Mouse (Mus musculus) heart, embryonic 12.5 days (tissue): ENCODE results near the gene Slc44a1. TPM values are rescaled to one million over a fixed set of nuclear protein-coding genes. Genes with fewer than 3 reads are reported as not detected.

Experiments
- ATAC-seq: fragments of 200-750 bp; cut with Nextera tagmentation; 2 replicates; pipeline ENCODE4 v1.8.0; 2017; ENCODE audit warnings: moderate TSS enrichment, moderate library complexity; ENCODE audit not compliant: insufficient number of reproducible peaks, low FRiP score
- H3K27ac ChIP-seq: fragments of 300-500 bp; sonication (generic); 2 replicates; pipeline ENCODE4 v1.5.1; 2016; ENCODE audit warnings: mild to moderate bottlenecking, moderate library complexity; ENCODE audit not compliant: poor library complexity, severe bottlenecking
- H3K27me3 ChIP-seq: fragments of 300-500 bp; sonication (generic); replicated peaks from 2 replicates; pipeline ENCODE4 v1.6.1; 2016; ENCODE audit warnings: mild to moderate bottlenecking, moderate library complexity
- H3K36me3 ChIP-seq: fragments of 300-500 bp; sonication (generic); 2 replicates; pipeline ENCODE4 v1.6.1; 2016; ENCODE audit warnings: mild to moderate bottlenecking, moderate library complexity
- H3K4me1 ChIP-seq: fragments of 300-500 bp; sonication (generic); replicated peaks from 2 replicates; pipeline ENCODE4 v1.6.1; 2016; ENCODE audit warnings: mild to moderate bottlenecking
- H3K4me2 ChIP-seq: fragments of 300-500 bp; sonication (generic); 2 replicates; pipeline ENCODE4 v1.6.1; 2016; ENCODE audit warnings: mild to moderate bottlenecking, moderate library complexity
- H3K4me3 ChIP-seq: fragments of 300-500 bp; sonication (generic); 2 replicates; pipeline ENCODE4 v1.5.1; 2016; ENCODE audit warnings: mild to moderate bottlenecking
- H3K9ac ChIP-seq: fragments of 300-500 bp; sonication (generic); 2 replicates; pipeline ENCODE4 v1.6.1; 2016; ENCODE audit warnings: mild to moderate bottlenecking, moderate library complexity
- H3K9me3 ChIP-seq: fragments of 300-500 bp; sonication (generic); replicated peaks from 2 replicates; pipeline ENCODE4 v1.6.1; 2016; ENCODE audit warnings: mild to moderate bottlenecking, moderate library complexity
- WGBS: fragments of 180-500 bp; shearing (Covaris S2); methylation state at CpG from one replicate; pipeline ENCODE4 v1.1.7; 2016; 5-methylcytosine and 5-hydroxymethylcytosine counted together
- polyA plus RNA-seq: library from polyadenylated mRNA; unstranded; fragments of >200 nt; fragmentation: Nextera tagmentation; extraction: Ambion mirVana; gene quantifications from 2 replicates; pipeline ENCODE4 v1.2.1, GENCODE M21; 2016

The Slc44a1 gene
- polyA plus RNA-seq, 1 experiment from 2014 or later, result 28.7 TPM

DNA sequence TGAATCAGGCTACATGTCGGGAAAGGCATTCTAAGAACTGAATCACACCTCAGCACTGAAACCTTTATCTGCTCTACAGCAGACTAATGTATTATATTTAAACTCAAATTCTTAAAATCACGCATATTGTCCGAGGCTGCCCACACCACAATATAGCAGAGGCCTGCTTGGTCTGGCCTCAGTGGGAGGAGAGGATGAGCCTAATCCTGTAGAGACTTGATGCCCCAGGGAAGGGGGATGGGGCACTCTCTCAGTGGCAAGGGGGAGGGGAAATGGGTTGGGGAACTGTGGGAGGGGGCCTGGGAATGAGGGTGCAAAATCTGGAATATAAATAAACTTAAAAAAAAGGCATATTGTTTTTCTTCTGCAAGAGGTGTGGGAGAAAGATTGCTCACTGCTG, 177.8 kb downstream of the Slc44a1 start:
- no peak for ATAC-seq
- 42% methylated on average over 3 of the region's 3 CpGs for WGBS

DNA sequence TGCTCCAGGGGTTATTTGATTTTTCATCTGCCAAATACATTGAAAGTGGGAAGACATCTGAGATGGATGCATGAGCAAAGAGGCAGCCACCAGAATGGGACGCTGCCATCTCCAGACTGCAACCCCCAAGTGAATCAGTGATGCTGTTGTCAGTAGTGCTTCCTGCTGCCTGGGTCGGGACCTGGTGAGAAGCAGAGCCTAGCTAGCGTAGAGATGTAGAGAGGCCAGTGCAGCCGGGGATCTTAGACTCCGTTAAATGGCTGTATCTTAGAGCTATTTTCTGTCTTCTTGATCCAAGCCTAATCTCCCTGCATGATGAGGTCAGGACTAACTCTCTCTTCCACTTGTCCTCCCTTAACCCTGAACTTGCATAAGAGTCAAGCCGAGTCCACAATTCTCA, 179.9 kb downstream of the Slc44a1 start:
- no peaks in the 10 kb centered on the region for H3K36me3 ChIP-seq
- peaks cover 11% of the 10 kb centered on the region for H3K4me1 ChIP-seq
- no peaks in the 10 kb centered on the region for H3K9me3 ChIP-seq
- no peak overlapping the region for H3K27ac ChIP-seq
- no peaks in the 10 kb centered on the region for H3K27me3 ChIP-seq
- no peak overlapping the region for H3K4me2 ChIP-seq
- H3K9ac ChIP-seq, result no peak overlapping the region
- H3K4me3 ChIP-seq, result no peak overlapping the region
- ATAC-seq, result no peak
- WGBS, result 75% methylated on average over 6 of the region's 6 CpGs

More for the DNA sequence above, 177.8 kb downstream of the Slc44a1 start:
- Histone ChIP-seq H3K4me3 (no peak overlapping the region), H3K9me3 (no peaks in the 10 kb centered on the region), H3K27ac (no peak overlapping the region), H3K36me3 (no peaks in the 10 kb centered on the region), H3K9ac (no peak overlapping the region), H3K4me1 (peaks cover 4% of the 10 kb centered on the region; the same call in 1 of the 2 replicates), H3K27me3 (no peaks in the 10 kb centered on the region), H3K4me2 (no peak overlapping the region)

DNA sequence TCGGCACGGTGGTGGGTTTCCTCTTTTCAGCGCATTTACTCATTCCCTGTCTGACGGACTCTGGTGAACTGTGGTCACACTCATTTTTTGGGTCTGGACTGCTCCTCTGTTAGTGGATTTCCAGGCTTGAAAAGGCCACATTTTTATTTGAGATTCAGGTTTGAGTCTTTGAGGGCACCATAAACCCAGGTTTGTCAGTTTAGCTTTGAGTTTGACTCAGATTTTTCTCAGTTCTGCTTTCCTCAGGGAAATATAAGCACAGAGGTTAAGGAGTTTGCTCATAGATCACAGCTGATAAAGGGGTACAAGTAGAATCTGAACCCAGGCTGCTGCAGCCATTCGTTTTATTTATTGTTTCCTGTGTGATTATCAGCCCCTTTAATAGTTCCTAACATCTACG, 180.9 kb downstream of the Slc44a1 start:
- H3K4me2 ChIP-seq, result no peak overlapping the region
- H3K9ac ChIP-seq, result no peak overlapping the region
- peaks cover 10% of the 10 kb centered on the region for H3K4me1 ChIP-seq
- no peaks in the 10 kb centered on the region for H3K36me3 ChIP-seq
- H3K9me3 ChIP-seq, result no peaks in the 10 kb centered on the region
- no peak for ATAC-seq
- H3K4me3 ChIP-seq, result no peak overlapping the region
- no peak overlapping the region for H3K27ac ChIP-seq
- H3K27me3 ChIP-seq, result no peaks in the 10 kb centered on the region
- 69% methylated on average over 6 of the region's 6 CpGs for WGBS

DNA sequence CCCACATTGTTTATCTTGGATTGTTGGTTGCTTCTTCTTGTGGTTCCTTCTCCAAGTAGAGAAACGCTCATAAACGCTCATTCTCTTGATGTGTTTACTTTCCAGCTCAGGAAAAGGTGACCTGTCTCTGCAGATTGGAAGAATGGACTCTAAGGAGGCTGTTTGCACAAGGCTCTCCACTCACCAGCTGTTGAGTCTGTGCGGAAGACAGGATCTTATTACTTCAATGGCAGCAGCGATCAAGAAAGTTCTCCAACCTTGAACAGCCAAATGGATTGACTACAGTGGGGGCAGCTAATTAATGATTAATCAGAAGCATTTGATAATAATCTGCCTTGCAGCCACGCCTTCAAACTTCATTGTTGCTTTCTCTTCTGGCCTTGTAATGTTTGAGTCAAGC, 181.3 kb downstream of the Slc44a1 start:
- no peaks in the 10 kb centered on the region for H3K36me3 ChIP-seq
- no peak overlapping the region for H3K27ac ChIP-seq
- no peak for ATAC-seq
- H3K9ac ChIP-seq, result no peak overlapping the region
- peaks cover 7% of the 10 kb centered on the region for H3K4me1 ChIP-seq
- H3K9me3 ChIP-seq, result no peaks in the 10 kb centered on the region
- WGBS, result 65% methylated on average over 5 of the region's 5 CpGs
- no peak overlapping the region for H3K4me3 ChIP-seq
- no peak overlapping the region for H3K4me2 ChIP-seq
- no peaks in the 10 kb centered on the region for H3K27me3 ChIP-seq

DNA sequence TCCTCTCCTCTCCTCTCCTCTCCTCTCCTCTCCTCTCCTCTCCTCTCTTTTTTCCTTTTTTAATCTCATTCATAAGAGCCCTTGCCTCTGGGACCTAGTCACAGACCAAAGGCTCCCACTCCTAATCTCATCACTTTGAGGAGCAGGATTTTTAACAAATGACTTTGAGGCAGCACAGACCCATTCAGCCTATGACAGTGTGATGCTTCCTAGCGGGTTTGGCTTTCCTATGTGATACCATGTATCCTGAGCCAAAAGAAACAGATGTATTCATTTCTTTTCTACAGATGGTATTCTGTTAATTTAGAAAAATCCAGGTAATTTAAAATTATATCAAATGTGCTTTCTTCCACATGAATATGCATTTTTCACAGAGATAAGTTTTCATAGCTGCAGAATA, 183.5 kb downstream of the Slc44a1 start:
- WGBS, result 57% methylated on average over 1 of the region's 1 CpGs

DNA sequence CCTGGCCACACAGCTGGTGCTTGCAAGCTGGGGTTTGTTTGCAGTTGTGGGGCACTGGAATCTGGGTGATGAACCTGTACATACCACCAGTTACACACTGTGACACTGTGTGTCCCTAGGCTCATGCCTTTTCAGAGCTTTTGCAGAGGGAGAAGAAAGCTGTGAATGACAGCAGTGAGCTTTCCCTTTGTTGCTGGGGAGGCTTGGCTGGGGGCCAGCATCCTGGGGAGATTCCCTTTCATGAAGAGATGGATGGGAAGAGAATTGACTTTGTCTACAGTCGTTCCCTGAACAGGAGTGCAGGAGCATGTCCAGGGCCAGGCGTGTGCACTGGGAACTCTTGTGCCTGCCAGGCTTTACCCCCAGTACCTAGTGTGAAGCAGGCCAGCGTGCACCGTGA, 184.6 kb downstream of the Slc44a1 start:
- Histone ChIP-seq H3K4me1 (peaks cover 7% of the 10 kb centered on the region), H3K4me2 (no peak overlapping the region), H3K9ac (no peak overlapping the region), H3K4me3 (no peak overlapping the region), H3K36me3 (no peaks in the 10 kb centered on the region), H3K27ac (no peak overlapping the region), H3K9me3 (no peaks in the 10 kb centered on the region), H3K27me3 (no peaks in the 10 kb centered on the region)
- WGBS, result 55% methylated on average over 4 of the region's 4 CpGs
- no peak for ATAC-seq

More for the DNA sequence above, 183.5 kb downstream of the Slc44a1 start:
- no peak overlapping the region for H3K27ac ChIP-seq
- no peaks in the 10 kb centered on the region for H3K36me3 ChIP-seq
- H3K27me3 ChIP-seq, result no peaks in the 10 kb centered on the region
- ATAC-seq, result no peak
- H3K9ac ChIP-seq, result no peak overlapping the region
- no peak overlapping the region for H3K4me3 ChIP-seq
- peaks cover 7% of the 10 kb centered on the region for H3K4me1 ChIP-seq
- no peak overlapping the region for H3K4me2 ChIP-seq
- H3K9me3 ChIP-seq, result no peaks in the 10 kb centered on the region

DNA sequence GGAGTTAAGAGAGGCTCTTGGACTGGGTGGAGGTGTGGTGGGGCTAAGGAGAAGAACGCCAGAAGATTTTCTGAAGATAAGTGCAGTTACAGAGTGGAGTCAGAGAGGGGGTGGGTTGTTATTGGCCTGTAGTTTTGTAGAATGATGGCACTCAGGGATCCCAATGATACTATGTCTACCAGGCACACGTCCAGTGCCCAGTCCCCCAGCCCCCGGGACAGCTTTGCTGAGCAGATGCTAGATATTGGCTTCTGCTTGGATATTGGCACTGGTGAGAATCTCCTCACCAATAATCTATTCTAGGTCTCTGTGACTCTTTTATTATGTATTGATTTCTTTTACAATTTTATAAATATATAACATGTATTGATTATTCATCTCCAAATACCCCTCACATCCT, 185.1 kb downstream of the Slc44a1 start:
- no peak for ATAC-seq
- Histone ChIP-seq H3K36me3 (no peaks in the 10 kb centered on the region), H3K9me3 (no peaks in the 10 kb centered on the region), H3K4me1 (peaks cover 7% of the 10 kb centered on the region), H3K27me3 (no peaks in the 10 kb centered on the region), H3K27ac (no peak overlapping the region), H3K9ac (no peak overlapping the region), H3K4me3 (no peak overlapping the region), H3K4me2 (no peak overlapping the region)
- WGBS, result 77% methylated on average over 3 of the region's 3 CpGs

DNA sequence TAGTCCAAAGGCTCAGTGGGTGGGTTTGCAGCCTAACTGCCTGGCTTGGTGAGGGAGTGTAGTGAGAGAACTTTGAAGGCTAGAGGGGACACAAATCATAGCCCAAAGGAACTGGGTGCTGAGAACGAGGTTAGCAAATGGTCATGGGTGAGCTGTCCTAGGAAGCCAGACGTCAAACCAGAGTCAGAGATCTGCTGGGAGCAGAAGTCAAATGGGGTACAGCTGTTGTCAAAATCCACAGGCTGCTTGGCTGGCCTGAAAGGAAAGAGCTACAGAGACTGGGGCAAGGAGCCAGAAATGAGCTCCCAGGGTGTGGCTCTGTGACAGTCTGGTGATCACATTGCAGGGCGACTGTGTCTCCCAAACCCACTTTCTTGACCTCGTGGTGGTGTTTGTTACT, 188.7 kb downstream of the Slc44a1 start:
- Histone ChIP-seq H3K36me3 (no peaks in the 10 kb centered on the region), H3K27me3 (no peaks in the 10 kb centered on the region), H3K4me2 (no peak overlapping the region), H3K4me1 (peaks cover 7% of the 10 kb centered on the region), H3K4me3 (no peak overlapping the region), H3K9ac (no peak overlapping the region), H3K9me3 (no peaks in the 10 kb centered on the region), H3K27ac (no peak overlapping the region)
- no peak for ATAC-seq
- 37% methylated on average over 4 of the region's 4 CpGs for WGBS

DNA sequence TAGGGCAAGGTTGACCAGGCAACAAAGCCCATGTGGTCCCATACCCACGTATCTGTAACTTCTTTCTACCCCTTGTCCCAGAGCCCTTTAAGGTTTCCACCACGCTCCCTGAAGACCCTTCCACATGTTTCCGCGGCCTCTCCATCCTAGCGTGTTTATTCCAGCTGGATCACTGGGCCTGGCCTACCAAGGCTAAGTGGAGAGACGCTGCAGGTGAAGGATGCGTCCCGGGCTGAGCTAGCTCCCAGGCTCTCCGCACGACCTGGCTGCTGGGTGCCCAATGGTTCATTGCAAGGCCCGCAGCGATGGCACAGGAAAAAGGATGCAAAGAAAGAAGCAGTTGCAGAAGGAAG, 190.7 kb downstream of the Slc44a1 start:
- Histone ChIP-seq H3K27me3 (no peaks in the 10 kb centered on the region), H3K4me3 (peak overlapping the region; percentile 88), H3K27ac (no peak overlapping the region), H3K9ac (peak overlapping the region; percentile 87), H3K4me2 (peak overlapping the region; percentile 75), H3K9me3 (no peaks in the 10 kb centered on the region), H3K36me3 (no peaks in the 10 kb centered on the region), H3K4me1 (no peaks in the 10 kb centered on the region)
- no peak; the same call in 1 of the 2 replicates for ATAC-seq
- 10% methylated on average over 12 of the region's 12 CpGs for WGBS

DNA sequence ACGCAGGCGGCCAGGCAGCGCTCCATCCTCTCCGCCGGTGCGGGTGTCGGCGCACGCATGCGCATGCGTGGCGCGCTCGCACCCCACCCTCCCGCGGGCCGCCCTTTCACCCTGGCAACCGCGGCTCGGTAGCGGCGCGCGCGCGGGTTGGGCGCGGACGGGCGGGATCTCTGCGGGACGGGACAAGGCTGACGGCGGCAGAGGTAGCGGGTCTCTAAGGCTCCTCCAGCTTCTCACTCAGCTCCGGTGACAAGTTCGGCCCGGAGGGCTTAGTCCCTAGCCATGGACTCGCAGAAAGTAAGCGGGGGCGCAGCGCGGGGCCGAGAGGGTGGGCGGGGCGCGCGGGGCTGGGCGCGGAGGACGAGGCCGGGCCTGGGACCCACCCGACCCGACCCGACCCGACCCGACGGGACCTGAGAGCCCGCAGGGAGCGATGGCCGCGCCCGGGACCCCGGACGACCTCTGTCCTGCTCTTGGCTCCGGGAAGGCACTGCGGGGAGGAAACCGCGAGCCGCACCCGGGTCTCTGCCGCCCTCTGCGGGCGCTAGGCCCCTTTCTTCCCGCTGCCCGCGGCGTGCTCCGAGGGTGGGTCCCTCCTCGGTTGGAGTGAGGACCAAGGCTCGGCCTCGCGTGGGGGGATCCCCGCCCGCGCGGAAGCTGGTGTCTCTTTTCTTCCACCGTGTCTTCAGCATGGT, 191.2 kb downstream of the Slc44a1 start, which contains the start of gene Fsd1l:
TSS of gene Fsd1l (plus strand) at position 156 of the 695 bp plus-strand sequence.
- Histone ChIP-seq H3K4me2 (peak within 1 kb of the TSS; percentile 75), H3K4me3 (peak within 1 kb of the TSS; percentile 88), H3K9me3 (no peaks in the 10 kb centered on the region), H3K36me3 (no peaks in the 10 kb centered on the region), H3K9ac (peak within 1 kb of the TSS; percentile 87), H3K27ac (peak within 1 kb of the TSS; percentile 19; the same call in 1 of the 2 replicates), H3K27me3 (no peaks in the 10 kb centered on the region), H3K4me1 (no peaks in the 10 kb centered on the region)
- peak; percentile 81 for ATAC-seq
- WGBS, result under 1% methylated on average over 88 of the region's 88 CpGs

DNA sequence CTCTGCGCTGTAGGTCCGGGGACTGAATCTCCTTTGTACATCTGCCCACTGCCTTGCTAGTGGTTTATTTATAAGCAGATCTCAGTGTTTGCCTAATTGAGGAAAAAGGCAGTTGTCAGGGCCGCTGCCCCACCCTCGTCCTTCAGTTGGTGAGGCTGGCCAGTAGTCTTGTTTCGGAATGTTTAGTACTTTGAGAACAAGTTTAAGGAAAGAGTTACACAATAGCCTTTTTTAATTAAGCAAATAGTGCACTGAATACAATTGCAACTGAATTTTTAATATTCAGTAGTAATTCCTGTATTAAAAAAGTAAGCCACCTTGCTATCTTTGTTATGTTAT, 191.8 kb downstream of the Slc44a1 start:
- H3K4me1 ChIP-seq, result no peaks in the 10 kb centered on the region; the same call in 1 of the 2 replicates
- peak overlapping the region; percentile 75 for H3K4me2 ChIP-seq
- no peaks in the 10 kb centered on the region for H3K27me3 ChIP-seq
- peak overlapping the region; percentile 87 for H3K9ac ChIP-seq
- no peaks in the 10 kb centered on the region for H3K36me3 ChIP-seq
- no peak for ATAC-seq
- H3K4me3 ChIP-seq, result peak overlapping the region; percentile 88
- 3% methylated on average over 5 of the region's 5 CpGs for WGBS
- H3K27ac ChIP-seq, result no peak overlapping the region
- no peaks in the 10 kb centered on the region for H3K9me3 ChIP-seq

DNA sequence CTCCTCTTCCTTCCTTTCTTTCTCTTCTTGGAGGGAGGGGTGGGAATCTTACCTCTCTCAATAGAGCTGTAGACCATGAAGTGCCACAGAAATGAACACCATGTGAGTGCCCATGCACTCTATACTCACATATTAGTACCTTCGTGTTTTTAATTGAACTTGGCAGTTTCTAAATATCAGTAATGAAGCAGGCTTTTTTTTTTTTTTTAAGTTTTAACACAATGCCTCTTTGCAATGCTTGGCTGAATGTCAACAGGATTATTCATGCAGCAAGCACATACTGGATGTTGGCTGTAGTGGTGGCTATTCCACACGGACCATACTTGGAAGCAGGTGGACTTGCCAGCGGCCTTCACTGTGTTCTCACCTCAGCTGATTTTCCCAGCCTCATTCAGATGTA, 195.1 kb downstream of the Slc44a1 start:
- WGBS, result 87% methylated on average over 3 of the region's 3 CpGs
- ATAC-seq, result no peak
- Histone ChIP-seq H3K9me3 (no peaks in the 10 kb centered on the region), H3K36me3 (no peaks in the 10 kb centered on the region), H3K4me3 (no peak overlapping the region), H3K27me3 (no peaks in the 10 kb centered on the region), H3K4me1 (peaks cover 18% of the 10 kb centered on the region), H3K4me2 (no peak overlapping the region), H3K27ac (no peak overlapping the region), H3K9ac (no peak overlapping the region)
